Mouse (Mus musculus): ENCODE data around the gene Tmem127. TPM values are rescaled to one million over a fixed set of nuclear protein-coding genes. Genes with fewer than 3 reads are reported as not detected.
"Not testable (repeated sequence)": the region's sequence is repeated elsewhere in the genome, so short reads cannot be mapped to it uniquely, and the experiment has no call there.

Tmem127 gene
- polyA plus RNA-seq, 1 experiment from 2014 or later, result 21.1 TPM

DNA sequence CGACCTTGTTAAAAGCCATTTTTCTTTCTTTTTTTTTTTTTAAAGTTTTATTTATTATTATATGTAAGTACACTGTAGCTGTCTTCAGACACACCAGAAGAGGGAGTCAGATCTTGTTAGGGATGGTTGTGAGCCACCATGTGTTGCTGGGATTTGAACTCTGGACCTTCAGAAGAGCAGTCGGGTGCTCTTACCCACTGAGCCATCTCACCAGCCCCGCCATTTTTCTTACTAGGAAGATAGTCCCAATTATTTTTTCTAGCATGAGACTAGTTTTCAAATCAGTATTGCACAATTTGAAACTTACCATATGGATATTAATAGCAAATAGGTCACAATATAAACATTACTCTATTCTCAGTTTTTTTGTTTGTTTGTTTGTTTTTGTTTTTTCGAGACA, 24.3 kb downstream of the Tmem127 start:
- H3K4me2 ChIP-seq (replicated peaks; ENCODE audit: low read depth, low read length); ATAC-seq (ENCODE audit: insufficient number of reproducible peaks, insufficient read depth, low FRiP score, low read depth); H3K4me3 ChIP-seq (ENCODE audit: low read depth, low read length); H3K27ac ChIP-seq (ENCODE audit: low read length); H3K27me3 ChIP-seq (ENCODE audit: control insufficient read depth, insufficient read depth, low read length); H3K36me3 ChIP-seq (ENCODE audit: control insufficient read depth, insufficient read depth, low read length); H3K9ac ChIP-seq (replicated peaks; ENCODE audit: low read depth, low read length); H3K9me3 ChIP-seq (ENCODE audit: control insufficient read depth, low read depth, low read length): not testable (repeated sequence)
- peaks cover 13% of the 10 kb centered on the region for H3K4me1 ChIP-seq (ENCODE audit: control insufficient read depth, insufficient read depth, low read length)
- 92% methylated on average over 4 of the region's 4 CpGs for WGBS

DNA sequence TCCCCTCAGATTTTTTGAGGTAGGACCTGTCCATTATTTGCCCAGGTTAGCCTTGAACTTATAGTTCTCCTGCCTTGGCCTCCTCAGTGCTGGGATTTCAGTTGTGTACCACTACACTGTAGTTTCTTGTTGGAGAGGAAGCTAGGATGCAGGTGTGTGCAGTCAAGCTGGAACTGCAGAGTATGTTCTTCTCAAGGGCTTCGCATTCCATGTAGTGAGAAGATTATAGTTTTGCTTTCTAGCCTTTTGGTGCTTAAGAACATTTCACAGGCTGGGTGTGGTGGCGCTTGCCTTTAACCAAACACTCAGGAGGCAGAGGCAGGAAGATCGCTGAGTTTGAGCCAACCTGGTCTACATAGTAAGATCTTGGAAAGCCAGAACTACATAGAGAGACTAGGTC, 25.1 kb downstream of the Tmem127 start:
- peaks cover 13% of the 10 kb centered on the region for H3K4me1 ChIP-seq (ENCODE audit: control insufficient read depth, insufficient read depth, low read length)
- H3K9me3 ChIP-seq (ENCODE audit: control insufficient read depth, low read depth, low read length), result no peaks in the 10 kb centered on the region
- ATAC-seq (ENCODE audit: insufficient number of reproducible peaks, insufficient read depth, low FRiP score, low read depth), result no peak
- WGBS, result 94% methylated on average over 3 of the region's 3 CpGs
- H3K27me3 ChIP-seq (ENCODE audit: control insufficient read depth, insufficient read depth, low read length), result no peaks in the 10 kb centered on the region
- no peak overlapping the region for H3K27ac ChIP-seq (ENCODE audit: low read length)
- no peak overlapping the region for H3K4me3 ChIP-seq (ENCODE audit: low read depth, low read length)
- no peak overlapping the region for H3K9ac ChIP-seq (replicated peaks; ENCODE audit: low read depth, low read length)
- H3K36me3 ChIP-seq (ENCODE audit: control insufficient read depth, insufficient read depth, low read length), result no peaks in the 10 kb centered on the region
- H3K4me2 ChIP-seq (replicated peaks; ENCODE audit: low read depth, low read length), result no peak overlapping the region

DNA sequence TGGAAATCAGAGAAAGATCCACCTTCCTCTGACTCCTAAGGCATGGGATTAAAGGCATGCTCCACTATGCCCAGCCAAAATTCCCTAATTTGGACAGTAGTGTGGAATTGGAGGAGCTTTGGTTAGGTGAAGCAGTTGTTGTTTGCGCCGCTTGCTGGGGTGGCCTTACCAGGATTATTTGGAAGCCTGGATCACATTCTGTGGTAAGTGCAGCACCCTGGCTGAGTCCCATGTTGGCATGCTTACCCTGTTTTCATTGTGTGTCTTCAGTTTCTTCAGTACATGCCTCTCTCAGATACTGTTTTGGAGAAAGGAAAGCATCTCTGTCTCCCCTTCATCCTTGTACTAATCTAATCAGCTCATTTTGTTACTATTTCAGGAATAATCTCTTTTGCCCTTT, 26.9 kb downstream of the Tmem127 start:
- no peaks in the 10 kb centered on the region for H3K27me3 ChIP-seq (ENCODE audit: control insufficient read depth, insufficient read depth, low read length)
- no peaks in the 10 kb centered on the region for H3K36me3 ChIP-seq (ENCODE audit: control insufficient read depth, insufficient read depth, low read length)
- H3K4me1 ChIP-seq (ENCODE audit: control insufficient read depth, insufficient read depth, low read length), result peaks cover 13% of the 10 kb centered on the region
- H3K9me3 ChIP-seq (ENCODE audit: control insufficient read depth, low read depth, low read length), result no peaks in the 10 kb centered on the region
- H3K27ac ChIP-seq (ENCODE audit: low read length), result no peak overlapping the region
- H3K4me2 ChIP-seq (replicated peaks; ENCODE audit: low read depth, low read length), result no peak overlapping the region
- ATAC-seq (ENCODE audit: insufficient number of reproducible peaks, insufficient read depth, low FRiP score, low read depth), result no peak
- WGBS, result 87% methylated on average over 2 of the region's 2 CpGs
- no peak overlapping the region for H3K4me3 ChIP-seq (ENCODE audit: low read depth, low read length)
- no peak overlapping the region for H3K9ac ChIP-seq (replicated peaks; ENCODE audit: low read depth, low read length)

DNA sequence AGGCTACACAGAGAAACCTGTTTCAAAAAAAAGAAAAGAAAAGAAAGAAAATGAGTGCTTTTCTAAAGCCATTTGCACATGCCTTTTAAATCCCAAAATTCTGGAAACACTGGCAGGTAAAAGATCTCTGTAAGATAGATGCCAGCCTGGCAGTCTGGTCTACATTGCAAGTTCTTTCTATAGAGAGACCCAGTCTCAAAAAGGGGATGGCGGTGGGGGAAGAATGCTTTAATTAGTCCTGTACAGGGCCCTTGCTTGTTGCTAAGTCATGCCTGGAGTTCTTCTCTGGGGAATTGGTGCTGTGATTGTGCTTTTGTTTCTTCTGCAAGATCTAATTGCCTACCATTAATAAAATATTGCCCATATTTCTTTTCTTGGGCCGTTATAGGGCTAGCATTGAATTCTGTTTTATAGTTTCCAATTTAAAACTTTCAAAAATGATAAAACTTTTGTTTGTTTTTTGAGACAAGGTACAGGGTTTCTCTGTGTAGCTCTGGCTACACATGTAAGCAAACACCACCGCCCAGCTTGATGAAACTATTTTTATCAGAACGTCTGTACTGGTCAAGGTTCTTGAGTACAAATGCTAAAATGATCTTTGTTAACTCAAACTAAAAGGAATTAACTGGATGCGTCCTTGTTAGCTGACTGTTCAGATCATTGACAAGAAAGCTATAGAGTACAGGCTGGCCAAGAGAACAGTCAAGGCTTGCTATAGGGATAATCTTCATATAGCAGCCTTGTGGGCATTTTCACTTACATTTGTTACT, 28.0 kb downstream of the Tmem127 start:
- no peaks in the 10 kb centered on the region for H3K9me3 ChIP-seq (ENCODE audit: control insufficient read depth, low read depth, low read length)
- 76% methylated on average over 5 of the region's 5 CpGs for WGBS
- H3K36me3 ChIP-seq (ENCODE audit: control insufficient read depth, insufficient read depth, low read length), result no peaks in the 10 kb centered on the region
- H3K27ac ChIP-seq (ENCODE audit: low read length), result no peak overlapping the region
- peaks cover 13% of the 10 kb centered on the region for H3K4me1 ChIP-seq (ENCODE audit: control insufficient read depth, insufficient read depth, low read length)
- no peak overlapping the region for H3K4me3 ChIP-seq (ENCODE audit: low read depth, low read length)
- no peak overlapping the region for H3K4me2 ChIP-seq (replicated peaks; ENCODE audit: low read depth, low read length)
- no peak overlapping the region for H3K9ac ChIP-seq (replicated peaks; ENCODE audit: low read depth, low read length)
- ATAC-seq (ENCODE audit: insufficient number of reproducible peaks, insufficient read depth, low FRiP score, low read depth), result no peak
- H3K27me3 ChIP-seq (ENCODE audit: control insufficient read depth, insufficient read depth, low read length), result no peaks in the 10 kb centered on the region

DNA sequence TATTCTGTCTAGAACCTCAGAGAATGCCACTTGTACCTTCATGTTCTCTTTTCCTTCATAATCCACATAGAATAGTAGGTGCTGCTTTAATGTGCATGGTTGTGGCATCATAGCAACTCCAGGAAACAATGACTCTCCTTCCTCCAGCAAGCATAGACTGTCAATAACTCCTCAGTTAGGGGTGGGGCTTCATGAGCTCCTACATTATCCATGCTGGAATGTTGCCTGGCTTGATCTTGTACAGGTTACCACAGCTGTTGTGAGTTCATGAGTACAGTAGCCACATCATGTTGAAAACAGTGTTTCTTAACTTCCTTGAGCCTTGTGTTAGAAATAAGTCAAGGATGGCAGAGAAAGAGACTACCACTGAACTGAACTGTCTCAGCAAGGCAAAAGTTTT, 30.5 kb downstream of the Tmem127 start:
- Histone ChIP-seq H3K27ac (ENCODE audit: low read length) (no peak overlapping the region), H3K36me3 (ENCODE audit: control insufficient read depth, insufficient read depth, low read length) (no peaks in the 10 kb centered on the region), H3K4me3 (ENCODE audit: low read depth, low read length) (no peak overlapping the region), H3K4me2 (replicated peaks; ENCODE audit: low read depth, low read length) (no peak overlapping the region), H3K27me3 (ENCODE audit: control insufficient read depth, insufficient read depth, low read length) (no peaks in the 10 kb centered on the region), H3K9me3 (ENCODE audit: control insufficient read depth, low read depth, low read length) (no peaks in the 10 kb centered on the region), H3K9ac (replicated peaks; ENCODE audit: low read depth, low read length) (no peak overlapping the region), H3K4me1 (ENCODE audit: control insufficient read depth, insufficient read depth, low read length) (0 out of 2 replicates have a peak, but pooled peaks cover 7% of the 10 kb centered on the region)
- ATAC-seq (ENCODE audit: insufficient number of reproducible peaks, insufficient read depth, low FRiP score, low read depth), result no peak

DNA sequence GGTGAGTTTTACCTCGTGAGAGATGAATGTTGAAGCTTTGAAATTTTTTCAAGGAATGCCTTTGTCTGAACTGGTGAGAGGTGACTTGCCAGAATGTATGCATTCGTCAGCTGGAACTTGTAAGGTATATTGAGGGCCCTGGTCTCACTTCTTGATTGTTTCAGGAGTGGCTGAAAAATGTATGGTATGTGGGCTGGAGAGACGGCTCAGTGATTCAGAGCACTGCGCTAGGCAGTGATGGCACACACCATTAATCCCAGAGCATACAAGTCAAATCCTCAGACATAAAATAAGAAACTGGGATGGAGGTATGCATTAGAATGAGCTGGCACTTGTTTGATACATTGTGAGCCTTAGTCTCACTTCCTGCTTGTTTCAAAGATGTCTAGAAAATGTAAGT, 44.5 kb downstream of the Tmem127 start:
- ATAC-seq (ENCODE audit: insufficient number of reproducible peaks, insufficient read depth, low FRiP score, low read depth), result no peak
- Histone ChIP-seq H3K4me3 (ENCODE audit: low read depth, low read length) (no peak overlapping the region), H3K27ac (ENCODE audit: low read length) (no peak overlapping the region), H3K9ac (replicated peaks; ENCODE audit: low read depth, low read length) (no peak overlapping the region), H3K4me2 (replicated peaks; ENCODE audit: low read depth, low read length) (no peak overlapping the region), H3K9me3 (ENCODE audit: control insufficient read depth, low read depth, low read length) (no peaks in the 10 kb centered on the region), H3K27me3 (ENCODE audit: control insufficient read depth, insufficient read depth, low read length) (no peaks in the 10 kb centered on the region), H3K36me3 (ENCODE audit: control insufficient read depth, insufficient read depth, low read length) (peaks cover 43% of the 10 kb centered on the region), H3K4me1 (ENCODE audit: control insufficient read depth, insufficient read depth, low read length) (no peaks in the 10 kb centered on the region)
- 63% methylated on average over 4 of the region's 4 CpGs for WGBS

DNA sequence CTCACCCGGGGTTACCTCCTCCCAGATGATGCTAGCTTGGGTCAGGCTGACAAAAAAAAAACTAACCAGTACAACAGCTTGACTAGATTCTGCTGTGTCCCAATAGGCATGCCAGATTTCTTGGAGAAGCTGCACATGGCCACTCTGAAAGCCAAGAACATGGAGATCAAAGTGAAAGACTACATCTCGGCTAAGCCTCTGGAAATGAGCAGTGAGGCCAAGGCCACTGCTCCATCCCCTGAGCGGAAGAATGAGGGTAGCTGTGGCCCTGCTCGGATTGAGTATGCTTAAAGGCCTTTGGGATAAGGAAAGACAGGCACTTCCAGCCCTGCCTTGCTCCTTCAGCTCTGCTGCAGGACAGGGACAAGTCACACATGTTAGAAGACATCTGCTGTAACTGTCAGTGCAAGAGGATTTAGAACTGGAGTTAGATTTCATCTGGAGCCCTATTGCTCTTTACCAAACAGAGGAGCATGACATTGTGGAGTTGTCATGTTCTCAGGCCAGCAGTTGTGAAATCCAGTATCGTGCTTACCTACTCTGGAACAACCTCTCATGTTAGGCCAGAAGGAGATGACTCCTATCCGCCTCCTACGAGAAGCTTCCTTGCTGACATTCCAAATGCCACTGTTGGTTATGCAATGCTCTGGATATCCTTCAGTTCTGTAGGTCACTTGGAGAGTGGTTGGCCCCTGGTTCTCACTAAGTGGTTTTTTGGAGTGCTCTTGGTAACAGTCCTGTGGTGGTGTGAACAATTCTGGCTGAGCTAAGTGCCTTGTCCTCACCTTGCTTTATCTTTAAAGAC, 49.5 kb downstream of the Tmem127 start:
- Histone ChIP-seq H3K4me3 (ENCODE audit: low read depth, low read length) (no peak overlapping the region), H3K27ac (ENCODE audit: low read length) (no peak overlapping the region), H3K9me3 (ENCODE audit: control insufficient read depth, low read depth, low read length) (no peaks in the 10 kb centered on the region), H3K4me2 (replicated peaks; ENCODE audit: low read depth, low read length) (no peak overlapping the region), H3K27me3 (ENCODE audit: control insufficient read depth, insufficient read depth, low read length) (no peaks in the 10 kb centered on the region), H3K9ac (replicated peaks; ENCODE audit: low read depth, low read length) (no peak overlapping the region), H3K4me1 (ENCODE audit: control insufficient read depth, insufficient read depth, low read length) (no peaks in the 10 kb centered on the region), H3K36me3 (ENCODE audit: control insufficient read depth, insufficient read depth, low read length) (peaks cover 40% of the 10 kb centered on the region)
- 92% methylated on average over 7 of the region's 7 CpGs for WGBS
- no peak for ATAC-seq (ENCODE audit: insufficient number of reproducible peaks, insufficient read depth, low FRiP score, low read depth)

DNA sequence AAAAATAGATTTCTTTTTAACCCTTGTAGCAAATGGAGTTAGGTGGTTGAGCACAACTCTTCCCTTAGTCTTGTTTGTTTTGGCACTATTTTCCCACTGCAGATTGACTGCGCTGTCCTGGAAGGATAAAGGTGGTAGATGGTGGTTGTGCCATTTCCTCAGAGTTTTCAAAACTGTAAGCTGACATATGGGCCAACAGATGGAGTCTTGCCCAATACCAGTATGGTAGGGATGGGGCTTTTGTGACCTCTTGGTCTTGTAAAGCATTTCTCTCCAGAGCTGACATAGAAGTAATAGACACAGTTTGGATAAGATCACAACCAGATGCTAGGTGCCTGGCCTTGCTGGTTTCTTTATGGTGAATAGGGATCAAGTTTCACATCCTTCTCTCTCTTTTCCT, 50.3 kb downstream of the Tmem127 start:
- no peak for ATAC-seq (ENCODE audit: insufficient number of reproducible peaks, insufficient read depth, low FRiP score, low read depth)
- WGBS, result 91% methylated on average over 1 of the region's 1 CpGs
- no peaks in the 10 kb centered on the region for H3K9me3 ChIP-seq (ENCODE audit: control insufficient read depth, low read depth, low read length)
- H3K27me3 ChIP-seq (ENCODE audit: control insufficient read depth, insufficient read depth, low read length), result no peaks in the 10 kb centered on the region
- no peaks in the 10 kb centered on the region for H3K4me1 ChIP-seq (ENCODE audit: control insufficient read depth, insufficient read depth, low read length)
- no peak overlapping the region for H3K27ac ChIP-seq (ENCODE audit: low read length)
- no peak overlapping the region for H3K9ac ChIP-seq (replicated peaks; ENCODE audit: low read depth, low read length)
- peaks cover 37% of the 10 kb centered on the region for H3K36me3 ChIP-seq (ENCODE audit: control insufficient read depth, insufficient read depth, low read length)
- H3K4me3 ChIP-seq (ENCODE audit: low read depth, low read length), result no peak overlapping the region
- H3K4me2 ChIP-seq (replicated peaks; ENCODE audit: low read depth, low read length), result no peak overlapping the region

Data from stomach, embryonic 14.5 days (tissue).